Mouse (Mus musculus) thymus, adult 2 months (tissue): Measurements from ENCODE around the gene Arhgef28.

Source experiments
- CTCF ChIP-seq: fragments of 200-500 bp; IDR thresholded peaks from 2 replicates; pipeline ENCODE4 v1.5.1; 2012; ENCODE audit warnings: mild to moderate bottlenecking, control low read depth, low read length, moderate library complexity, borderline replicate concordance; ENCODE audit not compliant: control insufficient read depth, poor library complexity, insufficient read depth; ENCODE audit errors: extremely low read depth
- POLR2A ChIP-seq: fragments of 200-500 bp; IDR thresholded peaks from 2 replicates; pipeline ENCODE4 v1.6.1; 2012; ENCODE audit warnings: mild to moderate bottlenecking, low read length, control low read depth, moderate library complexity; ENCODE audit not compliant: control insufficient read depth, poor library complexity, insufficient read depth; ENCODE audit errors: extremely low read depth

DNA sequence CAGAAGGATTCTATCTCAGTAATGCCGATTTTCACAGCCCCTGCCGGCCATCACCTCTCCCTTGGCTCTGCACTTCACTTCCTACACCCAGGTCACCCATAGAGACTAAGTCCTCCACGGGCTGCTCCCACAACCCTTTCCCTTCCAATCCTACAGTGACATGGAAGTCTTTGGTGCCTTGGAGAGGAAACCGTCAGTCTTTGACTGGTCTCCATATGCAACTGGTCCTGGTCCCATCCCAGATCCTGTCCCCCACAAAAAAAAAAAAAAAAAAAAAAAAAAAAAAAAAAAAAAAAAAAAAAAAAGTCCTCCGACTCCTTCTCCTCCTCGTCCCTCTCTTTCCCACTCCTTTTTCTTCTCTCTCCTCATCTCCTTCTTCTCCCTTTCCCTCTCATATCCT, 74.0 kb downstream of the Arhgef28 start:
- TF ChIP-seq CTCF (no peak), POLR2A (no peak)
